Mouse (Mus musculus) cortical plate, adult 2 months (tissue): ENCODE results near the gene Lcn8.

ENCODE experiments used
- CTCF ChIP-seq: fragments of 200-500 bp; IDR thresholded peaks from 2 replicates; pipeline ENCODE4 v1.5.1; 2011; ENCODE audit warnings: mild to moderate bottlenecking, control low read depth, low read length; ENCODE audit not compliant: insufficient read depth; ENCODE audit errors: extremely low read depth
- POLR2A ChIP-seq: fragments of 200-500 bp; IDR thresholded peaks from 2 replicates; pipeline ENCODE4 v1.6.1; 2011; ENCODE audit warnings: mild to moderate bottlenecking, low read length, control low read depth; ENCODE audit not compliant: insufficient read depth; ENCODE audit errors: extremely low read depth

DNA sequence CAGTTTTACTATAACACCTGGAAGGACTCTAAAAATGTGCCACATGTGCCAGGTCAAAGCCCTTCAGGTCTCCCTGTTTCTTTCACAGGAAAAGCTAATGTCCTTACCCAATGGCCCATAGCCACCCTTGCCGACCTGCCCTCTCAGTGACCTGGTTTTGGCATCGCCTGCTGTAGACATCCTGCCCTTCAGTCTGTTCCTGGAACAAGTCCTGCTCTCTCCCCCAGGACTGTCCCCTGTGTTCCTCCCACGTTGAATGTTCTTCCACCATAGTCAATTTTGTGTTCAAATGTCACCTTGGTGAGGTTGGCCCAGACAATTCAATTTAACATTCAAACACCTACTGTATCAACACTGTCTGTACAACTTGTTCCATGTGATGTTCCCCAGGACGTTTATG is 44.0 kb downstream of the Lcn8 start:
- no peak for TF ChIP-seq POLR2A
- no peak for TF ChIP-seq CTCF
